Mouse (Mus musculus): ENCODE data around the gene Gltp.
A peak's percentile ranks its signal among the peaks of the same experiment; 100 is the strongest.

The Gltp gene

GRCm38 (mm10) chr5:114702403-114703392 is 11.9 kb upstream of the Gltp start:
- DNase-seq (ENCODE audit: low read depth) = no peak

GRCm38 (mm10) chr5:114699015-114699414 is 8.2 kb upstream of the Gltp start:
- DNase-seq (ENCODE audit: low read depth) = no peak

GRCm38 (mm10) chr5:114698044-114698746 is 7.4 kb upstream of the Gltp start:
- no peak for DNase-seq (ENCODE audit: low read depth)

- no peak for DNase-seq (ENCODE audit: low read depth)
Observed at GRCm38 (mm10) chr5:114696939-114697338, 6.2 kb upstream of the Gltp start.

GRCm38 (mm10) chr5:114695775-114696174 is 5.0 kb upstream of the Gltp start:
- peak; percentile 67 for DNase-seq (ENCODE audit: low read depth)

GRCm38 (mm10) chr5:114689700-114690366 is 951 bp downstream of the Gltp start:
- peak; percentile 73 for DNase-seq (ENCODE audit: low read depth)

- no peak for DNase-seq (ENCODE audit: low read depth)
Observed at GRCm38 (mm10) chr5:114688703-114689102, 2.1 kb downstream of the Gltp start.

- peak; percentile 59 for DNase-seq (ENCODE audit: low read depth)
Observed at GRCm38 (mm10) chr5:114687901-114688300, 2.9 kb downstream of the Gltp start.

GRCm38 (mm10) chr5:114686726-114687210 is 4.0 kb downstream of the Gltp start:
- DNase-seq (ENCODE audit: low read depth) = no peak

GRCm38 (mm10) chr5:114685986-114686385 is 4.8 kb downstream of the Gltp start:
- no peak for DNase-seq (ENCODE audit: low read depth)

GRCm38 (mm10) chr5:114681717-114682116 is 9.1 kb downstream of the Gltp start:
- no peak for DNase-seq (ENCODE audit: low read depth)

GRCm38 (mm10) chr5:114680676-114681285 is 10.0 kb downstream of the Gltp start:
- DNase-seq (ENCODE audit: low read depth) = peak; percentile 70

- no peak for DNase-seq (ENCODE audit: low read depth)
Observed at GRCm38 (mm10) chr5:114679841-114680591, 10.8 kb downstream of the Gltp start.

- DNase-seq (ENCODE audit: low read depth) = no peak
Observed at GRCm38 (mm10) chr5:114674594-114674993, 16.2 kb downstream of the Gltp start.

GRCm38 (mm10) chr5:114673114-114673513 is 17.7 kb downstream of the Gltp start:
- no peak for DNase-seq (ENCODE audit: low read depth)

GRCm38 (mm10) chr5:114669014-114669413 is 21.8 kb downstream of the Gltp start:
- no peak for DNase-seq (ENCODE audit: low read depth)

- peak; percentile 99 for DNase-seq (ENCODE audit: low read depth)
Observed at GRCm38 (mm10) chr5:114667228-114667856, 23.4 kb downstream of the Gltp start.

- no peak for DNase-seq (ENCODE audit: low read depth)
Observed at GRCm38 (mm10) chr5:114666659-114667058, 24.1 kb downstream of the Gltp start.

GRCm38 (mm10) chr5:114664750-114665149 is 26.0 kb downstream of the Gltp start:
- no peak for DNase-seq (ENCODE audit: low read depth)

GRCm38 (mm10) chr5:114664139-114664538 is 26.6 kb downstream of the Gltp start:
- no peak for DNase-seq (ENCODE audit: low read depth)

- no peak for DNase-seq (ENCODE audit: low read depth)
Observed at GRCm38 (mm10) chr5:114661029-114661428, 29.8 kb downstream of the Gltp start.

Measured in induced T-regulatory cell, adult 2 months (primary cell).